Mouse (Mus musculus) lung, adult 2 months (tissue): ENCODE data around the gene Mok.

Source experiments
- CTCF ChIP-seq: fragments of 200-500 bp; IDR thresholded peaks from 2 replicates; pipeline ENCODE4 v1.5.1; 2011; ENCODE audit warnings: mild to moderate bottlenecking, low read length, control low read depth; ENCODE audit not compliant: insufficient read depth
- POLR2A ChIP-seq: fragments of 200-500 bp; IDR thresholded peaks from 2 replicates; pipeline ENCODE4 v1.6.1; 2011; ENCODE audit warnings: low read depth, mild to moderate bottlenecking, control low read depth, low read length, borderline replicate concordance; ENCODE audit errors: extremely low read depth

DNA sequence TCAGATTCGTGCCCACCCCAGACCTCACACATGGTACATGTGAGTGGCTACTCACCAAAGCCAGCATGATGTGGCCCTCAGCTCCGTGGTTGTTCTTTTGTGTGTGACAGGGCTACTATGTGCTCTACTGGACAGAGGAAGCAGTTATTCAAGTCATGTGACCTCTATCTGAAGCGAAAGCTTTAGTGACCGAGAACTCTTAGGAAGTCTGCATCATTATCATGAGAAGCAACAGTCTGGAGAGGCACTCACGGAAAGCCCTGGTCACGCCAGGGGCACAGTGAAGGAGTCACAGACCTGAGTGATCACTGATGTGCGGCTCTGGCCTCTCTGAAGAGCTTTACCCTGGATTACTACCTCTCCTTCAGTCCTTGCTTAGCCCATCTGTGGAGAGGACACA, 18.4 kb downstream of the Mok start:
- TF ChIP-seq CTCF (no peak), POLR2A (no peak)
